Mouse (Mus musculus): Measurements from ENCODE around the gene Gadd45g. TPM values are rescaled to one million over a fixed set of nuclear protein-coding genes. Genes with fewer than 3 reads are reported as not detected.
A peak's percentile ranks its signal among the peaks of the same experiment; 100 is the strongest.

Gadd45g gene
- polyA plus RNA-seq, 1 experiment from 2014 or later: 19.5 TPM

- peak overlapping the region; percentile 88 for H3K4me3 ChIP-seq (replicated peaks)
- no peaks in the 10 kb centered on the region for H3K36me3 ChIP-seq
- peak overlapping the region; percentile 83 for H3K27ac ChIP-seq
- H3K4me1 ChIP-seq (replicated peaks): peaks cover 92% of the 10 kb centered on the region
- no peaks in the 10 kb centered on the region for H3K9me3 ChIP-seq (replicated peaks)
- H3K27me3 ChIP-seq: peaks cover 13% of the 10 kb centered on the region; the same call in 1 of the 2 replicates
- WGBS (ENCODE audit: insufficient replicate concordance): under 1% methylated on average over 45 of the region's 45 CpGs
- H3K9ac ChIP-seq: peak overlapping the region; percentile 81
- peak overlapping the region; percentile 100 for H3K4me2 ChIP-seq
- peak; percentile 81 for DNase-seq
- ATAC-seq (ENCODE audit: low read depth): no peak
Observed at GRCm38 (mm10) chr13:51845591-51846191, 787 bp upstream of the Gadd45g start.

GRCm38 (mm10) chr13:51846868-51847793 is 653 bp downstream of the Gadd45g start:
- H3K4me1 ChIP-seq (replicated peaks): peaks cover 90% of the 10 kb centered on the region
- under 1% methylated on average over 63 of the region's 63 CpGs for WGBS (ENCODE audit: insufficient replicate concordance)
- peaks cover 13% of the 10 kb centered on the region; the same call in 1 of the 2 replicates for H3K27me3 ChIP-seq

GRCm38 (mm10) chr13:51847979-51848480 is 1.6 kb downstream of the Gadd45g start:
- under 1% methylated on average over 31 of the region's 31 CpGs for WGBS (ENCODE audit: insufficient replicate concordance)
- peak; percentile 53 for ATAC-seq (ENCODE audit: low read depth)
- Histone ChIP-seq H3K9me3 (replicated peaks) (no peaks in the 10 kb centered on the region), H3K27me3 (peaks cover 9% of the 10 kb centered on the region; the same call in 1 of the 2 replicates), H3K4me1 (replicated peaks) (peaks cover 88% of the 10 kb centered on the region), H3K4me3 (replicated peaks) (peak overlapping the region; percentile 88), H3K4me2 (peak overlapping the region; percentile 100), H3K9ac (peak overlapping the region; percentile 90), H3K36me3 (no peaks in the 10 kb centered on the region), H3K27ac (peak overlapping the region; percentile 98)
- DNase-seq: peak; percentile 76

More at GRCm38 (mm10) chr13:51846868-51847793, 653 bp downstream of the Gadd45g start:
- Histone ChIP-seq H3K36me3 (no peaks in the 10 kb centered on the region), H3K9ac (peak overlapping the region; percentile 90), H3K4me2 (peak overlapping the region; percentile 100), H3K4me3 (replicated peaks) (peak overlapping the region; percentile 88), H3K9me3 (replicated peaks) (no peaks in the 10 kb centered on the region), H3K27ac (peak overlapping the region; percentile 98)
- DNase-seq (peak; percentile 46), ATAC-seq (ENCODE audit: low read depth) (peak; percentile 10; the same call in 1 of the 2 replicates)

- peak overlapping the region; percentile 100 for H3K4me2 ChIP-seq
- WGBS (ENCODE audit: insufficient replicate concordance): under 1% methylated on average over 20 of the region's 20 CpGs
- DNase-seq (peak; percentile 75), ATAC-seq (ENCODE audit: low read depth) (peak; percentile 78)
- peak overlapping the region; percentile 98 for H3K27ac ChIP-seq
- peaks cover 88% of the 10 kb centered on the region for H3K4me1 ChIP-seq (replicated peaks)
- H3K27me3 ChIP-seq: peaks cover 5% of the 10 kb centered on the region; the same call in 1 of the 2 replicates
- no peaks in the 10 kb centered on the region for H3K36me3 ChIP-seq
- no peaks in the 10 kb centered on the region for H3K9me3 ChIP-seq (replicated peaks)
- peak overlapping the region; percentile 90 for H3K9ac ChIP-seq
- peak overlapping the region; percentile 88 for H3K4me3 ChIP-seq (replicated peaks)
Observed at GRCm38 (mm10) chr13:51848481-51849240, 2.2 kb downstream of the Gadd45g start.

GRCm38 (mm10) chr13:51849241-51850033 is 3.0 kb downstream of the Gadd45g start:
- Histone ChIP-seq H3K4me2 (peak overlapping the region; percentile 100), H3K27ac (peak overlapping the region; percentile 98), H3K9ac (peak overlapping the region; percentile 90), H3K36me3 (no peaks in the 10 kb centered on the region), H3K4me1 (replicated peaks) (peaks cover 83% of the 10 kb centered on the region), H3K9me3 (replicated peaks) (no peaks in the 10 kb centered on the region), H3K27me3 (no peaks in the 10 kb centered on the region), H3K4me3 (replicated peaks) (peak overlapping the region; percentile 88)
- WGBS (ENCODE audit: insufficient replicate concordance): 4% methylated on average over 24 of the region's 25 CpGs
- DNase-seq (peak; percentile 59), ATAC-seq (ENCODE audit: low read depth) (peak; percentile 18)

GRCm38 (mm10) chr13:51850565-51850964 is 4.1 kb downstream of the Gadd45g start:
- ATAC-seq (ENCODE audit: low read depth): no peak
- Histone ChIP-seq H3K4me1 (replicated peaks) (peaks cover 73% of the 10 kb centered on the region), H3K9ac (no peak overlapping the region), H3K4me2 (no peak overlapping the region), H3K36me3 (no peaks in the 10 kb centered on the region), H3K27me3 (no peaks in the 10 kb centered on the region), H3K27ac (no peak overlapping the region), H3K4me3 (replicated peaks) (no peak overlapping the region), H3K9me3 (replicated peaks) (no peaks in the 10 kb centered on the region)
- no peak for DNase-seq
- WGBS (ENCODE audit: insufficient replicate concordance): 55% methylated on average over 1 of the region's 1 CpGs

- H3K4me1 ChIP-seq (replicated peaks): peaks cover 57% of the 10 kb centered on the region
- no peak for DNase-seq
- 42% methylated on average over 7 of the region's 7 CpGs for WGBS (ENCODE audit: insufficient replicate concordance)
- H3K27ac ChIP-seq: no peak overlapping the region
- H3K4me2 ChIP-seq: no peak overlapping the region
- H3K36me3 ChIP-seq: no peaks in the 10 kb centered on the region
- H3K27me3 ChIP-seq: no peaks in the 10 kb centered on the region
- no peaks in the 10 kb centered on the region for H3K9me3 ChIP-seq (replicated peaks)
- no peak overlapping the region for H3K9ac ChIP-seq
- H3K4me3 ChIP-seq (replicated peaks): no peak overlapping the region
- ATAC-seq (ENCODE audit: low read depth): no peak
Observed at GRCm38 (mm10) chr13:51852560-51853190, 6.2 kb downstream of the Gadd45g start.

GRCm38 (mm10) chr13:51853301-51854243 is 7.1 kb downstream of the Gadd45g start:
- Histone ChIP-seq H3K27me3 (no peaks in the 10 kb centered on the region), H3K4me3 (replicated peaks) (no peak overlapping the region), H3K4me2 (no peak overlapping the region), H3K27ac (no peak overlapping the region), H3K36me3 (no peaks in the 10 kb centered on the region), H3K9ac (no peak overlapping the region), H3K4me1 (replicated peaks) (peaks cover 48% of the 10 kb centered on the region), H3K9me3 (replicated peaks) (no peaks in the 10 kb centered on the region)
- WGBS (ENCODE audit: insufficient replicate concordance): 39% methylated on average over 16 of the region's 16 CpGs
- DNase-seq: no peak
- no peak for ATAC-seq (ENCODE audit: low read depth)

- Histone ChIP-seq H3K27ac (no peak overlapping the region), H3K4me1 (replicated peaks) (peaks cover 34% of the 10 kb centered on the region), H3K36me3 (no peaks in the 10 kb centered on the region), H3K9me3 (replicated peaks) (no peaks in the 10 kb centered on the region), H3K27me3 (no peaks in the 10 kb centered on the region), H3K9ac (no peak overlapping the region), H3K4me3 (replicated peaks) (no peak overlapping the region), H3K4me2 (no peak overlapping the region)
- WGBS (ENCODE audit: insufficient replicate concordance): 40% methylated on average over 5 of the region's 5 CpGs
- ATAC-seq (ENCODE audit: low read depth) (no peak), DNase-seq (no peak)
Observed at GRCm38 (mm10) chr13:51855584-51855983, 9.1 kb downstream of the Gadd45g start.
